Mouse (Mus musculus) MN1 (cell line): ENCODE data around the gene Fbxw19.
"Not testable (repeated sequence)": the region's sequence is repeated elsewhere in the genome, so short reads cannot be mapped to it uniquely, and the experiment has no call there.

Experiments used
- DNase-seq: peaks from one replicate; pipeline ENCODE4 v3.0.0-alpha.2; 2016; ENCODE audit warnings: low spot score

Fbxw19 gene

DNA sequence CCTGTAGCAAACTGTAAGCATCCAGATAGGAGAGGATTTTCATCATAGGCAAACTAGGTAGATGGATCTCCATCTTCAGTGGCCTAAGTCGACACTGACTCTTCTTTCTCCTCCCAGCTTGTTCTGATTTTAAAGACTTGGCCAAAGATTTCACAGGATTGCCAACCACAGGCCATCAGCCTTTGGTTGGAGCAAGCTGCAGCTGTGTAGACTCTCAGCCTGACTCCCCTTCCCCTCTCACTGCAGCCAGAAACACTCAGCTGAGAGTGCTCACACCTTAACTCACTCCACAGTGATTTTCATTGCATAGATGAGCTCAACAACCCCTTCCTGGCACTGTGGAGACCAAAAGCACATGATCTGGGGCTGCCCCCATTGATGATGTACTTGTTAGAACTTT, at the start of gene Fbxw19:
TSS of gene Fbxw19 (minus strand) at position 101 of the 400 bp plus-strand sequence.
- not testable (repeated sequence) for DNase-seq

DNA sequence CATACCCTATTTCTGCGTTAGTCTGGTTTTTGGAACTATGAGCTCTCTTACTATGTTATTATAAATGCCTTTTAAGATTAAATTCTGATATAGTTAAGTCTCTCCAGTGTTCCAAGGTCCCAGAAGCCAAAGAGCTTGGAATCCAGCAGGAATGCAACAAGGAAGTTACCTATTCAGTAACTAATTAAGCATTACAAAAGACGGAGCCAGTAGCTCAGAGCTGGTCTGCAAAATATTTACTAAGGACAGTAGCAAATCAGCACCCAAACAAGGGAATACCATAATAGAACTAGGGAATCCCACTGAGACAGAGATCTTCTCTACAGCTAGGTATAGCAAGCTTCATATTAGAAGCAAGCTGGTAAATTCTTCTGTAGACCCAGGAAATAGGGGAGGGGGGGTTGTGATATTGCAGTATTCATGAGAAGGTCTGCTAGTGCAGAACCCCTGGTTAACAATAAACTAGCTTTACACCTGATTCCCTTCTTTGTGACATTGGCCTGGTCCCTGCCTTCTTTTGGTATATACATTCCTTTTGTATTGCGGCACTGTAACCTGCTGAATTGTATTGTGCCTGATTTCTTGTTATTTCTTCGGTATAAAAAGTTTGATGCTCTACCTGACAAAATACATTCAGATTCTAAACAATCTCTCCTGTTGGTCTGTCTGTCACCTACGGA, 27.9 kb upstream of the Fbxw19 start:
- no peak for DNase-seq

DNA sequence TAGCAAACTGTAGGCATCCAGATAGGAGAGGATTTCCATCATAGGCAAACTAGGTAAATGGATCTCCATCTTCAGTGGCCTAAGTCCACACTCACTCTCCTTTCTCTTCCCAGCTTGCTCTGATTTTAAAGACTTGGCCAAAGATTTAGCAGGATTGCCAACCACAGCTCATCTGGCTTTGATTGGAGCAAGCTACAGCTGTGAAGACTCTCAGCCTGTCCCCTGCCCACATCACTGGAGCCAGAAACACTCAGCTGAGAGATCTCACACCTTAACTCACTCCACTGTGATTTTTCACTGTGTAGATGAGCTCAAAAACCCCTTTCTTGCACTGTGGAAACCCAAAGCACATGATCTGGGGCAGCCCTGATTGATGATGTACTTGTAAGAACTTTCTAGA, 46.6 kb downstream of the Fbxw19 start, which contains the start of gene Fbxw16:
TSS of gene Fbxw16 (minus strand) at position 101 of the 400 bp plus-strand sequence.
- DNase-seq: no peak

DNA sequence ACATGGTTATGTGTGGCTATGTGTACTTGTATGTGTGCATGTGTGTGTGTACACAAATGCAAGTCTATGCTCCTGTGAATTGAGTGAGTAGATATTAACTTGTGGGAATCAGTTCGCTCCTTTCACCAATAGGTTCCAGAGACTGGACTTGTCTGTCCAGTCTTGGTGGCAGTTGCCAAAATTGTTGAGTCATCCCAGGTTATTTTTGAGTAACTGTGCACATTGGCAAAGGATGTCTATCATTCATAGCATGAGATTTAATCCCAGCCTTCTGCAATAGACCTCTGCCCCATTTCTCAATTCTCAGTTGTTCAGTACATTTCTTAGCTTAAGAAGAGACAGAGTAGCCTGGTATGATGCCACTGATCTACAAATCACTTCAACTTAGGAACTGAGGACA, 62.7 kb downstream of the Fbxw19 start:
- no peak for DNase-seq
